Mouse (Mus musculus) kidney, embryonic 16.5 days (tissue): ENCODE data around the gene Soga1. TPM values are rescaled to one million over a fixed set of nuclear protein-coding genes. Genes with fewer than 3 reads are reported as not detected.

Source experiments
- ATAC-seq: fragments of 200-750 bp; cut with Nextera tagmentation; 2 replicates; pipeline ENCODE4 v1.8.0; 2017; ENCODE audit warnings: moderate TSS enrichment; ENCODE audit not compliant: low FRiP score, low TSS enrichment
- H3K27ac ChIP-seq: fragments of 300-500 bp; sonication (generic); 2 replicates; pipeline ENCODE4 v1.5.1; 2014; ENCODE audit warnings: low read length
- H3K27me3 ChIP-seq: fragments of 300-500 bp; sonication (generic); 2 replicates; pipeline ENCODE4 v1.6.1; 2014; ENCODE audit warnings: low read length, control low read depth, mixed read lengths; ENCODE audit not compliant: insufficient read depth
- H3K36me3 ChIP-seq: fragments of 300-500 bp; sonication (generic); 2 replicates; pipeline ENCODE4 v1.6.1; 2014; ENCODE audit warnings: low read length, control low read depth, mixed read lengths; ENCODE audit not compliant: insufficient read depth
- H3K4me1 ChIP-seq: fragments of 300-500 bp; sonication (generic); 2 replicates; pipeline ENCODE4 v1.6.1; 2014; ENCODE audit warnings: low read length, control low read depth, mixed read lengths; ENCODE audit not compliant: insufficient read depth
- H3K4me2 ChIP-seq: fragments of 300-500 bp; sonication (generic); replicated peaks from 2 replicates; pipeline ENCODE4 v1.6.1; 2014; ENCODE audit warnings: low read depth, low read length
- H3K4me3 ChIP-seq: fragments of 300-500 bp; sonication (generic); 2 replicates; pipeline ENCODE4 v1.5.1; 2014; ENCODE audit warnings: mild to moderate bottlenecking, low read length
- H3K9ac ChIP-seq: fragments of 300-500 bp; sonication (generic); replicated peaks from 2 replicates; pipeline ENCODE4 v1.6.1; 2014; ENCODE audit warnings: low read length
- H3K9me3 ChIP-seq: fragments of 300-500 bp; sonication (generic); 2 replicates; pipeline ENCODE4 v1.6.1; 2016; ENCODE audit warnings: low read length, control low read depth
- WGBS: fragments of 180-500 bp; shearing (Covaris S2); extraction: QIAGEN DNeasy Blood & Tissue Kit; methylation state at CpG from one replicate; pipeline ENCODE4 v1.1.7; 2014; 5-methylcytosine and 5-hydroxymethylcytosine counted together
- polyA plus RNA-seq: library from polyadenylated mRNA; unstranded; fragments of >200 nt; fragmentation: Nextera tagmentation; extraction: Ambion mirVana; gene quantifications from 2 replicates; pipeline ENCODE4 v1.2.1, GENCODE M21; 2015

Gene Soga1
- polyA plus RNA-seq, 1 experiment from 2014 or later = 2.5 TPM

DNA sequence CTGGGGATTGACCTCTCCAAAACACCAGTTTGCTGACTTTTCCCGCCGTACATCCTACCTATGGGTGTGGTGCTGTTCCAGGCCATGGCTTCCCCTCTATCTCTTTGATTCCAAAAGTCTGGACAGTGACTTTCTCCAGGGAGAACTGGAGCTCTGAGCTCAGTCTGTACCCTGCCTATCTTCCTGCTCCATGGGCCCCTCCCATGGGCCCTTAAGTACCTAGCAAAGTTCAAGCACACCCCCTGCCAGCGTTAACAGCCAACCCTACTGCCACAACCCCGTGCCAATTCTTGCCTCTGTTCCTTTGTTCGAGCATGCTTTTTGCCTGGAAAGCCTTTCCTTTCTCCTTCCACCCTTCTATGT, 71.8 kb downstream of the Soga1 start:
- ATAC-seq = peak; percentile 42; the same call in 1 of the 2 replicates
- Histone ChIP-seq H3K4me1 (peaks cover 18% of the 10 kb centered on the region), H3K27ac (peak overlapping the region; percentile 79), H3K9me3 (no peaks in the 10 kb centered on the region), H3K4me3 (peak overlapping the region; percentile 94), H3K27me3 (no peaks in the 10 kb centered on the region), H3K4me2 (peak overlapping the region; percentile 78), H3K9ac (peak overlapping the region; percentile 92), H3K36me3 (peaks cover 12% of the 10 kb centered on the region; the same call in 1 of the 2 replicates)
- WGBS = 32% methylated on average over 5 of the region's 5 CpGs

DNA sequence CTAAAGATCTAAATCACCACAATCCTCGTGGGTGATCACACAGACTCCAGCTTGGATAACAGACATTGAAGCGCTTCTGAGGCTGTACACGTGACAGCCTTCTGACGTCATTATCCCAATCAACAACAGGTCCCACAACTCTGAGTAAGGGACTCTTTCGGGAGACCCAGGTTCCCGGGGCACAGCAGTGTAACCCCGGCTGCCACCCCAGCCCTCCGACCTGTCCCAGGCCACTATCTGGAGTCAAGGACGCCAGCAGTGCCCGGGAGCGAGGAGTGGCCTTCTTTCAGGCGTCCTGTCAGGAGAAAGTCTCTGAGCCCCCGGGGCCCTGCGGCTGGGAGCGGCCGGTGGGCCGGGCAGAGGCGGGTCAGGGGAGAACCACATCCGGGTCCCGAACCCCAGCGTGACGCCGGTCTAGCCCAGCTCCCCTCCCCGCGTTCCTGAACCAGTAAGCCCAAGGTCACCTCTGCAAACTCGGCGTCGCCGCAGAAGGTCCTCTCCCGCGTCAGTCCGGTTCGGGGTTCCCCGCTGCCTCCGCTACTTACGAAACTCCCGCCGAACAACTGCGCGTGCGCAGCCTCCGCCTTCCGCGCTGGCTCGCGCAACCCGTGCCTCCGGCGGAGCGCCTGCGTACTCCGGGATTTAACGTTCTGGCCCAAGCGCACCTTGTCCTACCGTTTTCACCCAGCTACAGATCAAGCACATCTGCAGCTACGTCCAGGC, 72.4 kb downstream of the Soga1 start, which contains the start of gene Dsn1:
Gene Dsn1 (minus strand): TSS at position 644 of the 723 bp plus-strand sequence.
- peaks cover 12% of the 10 kb centered on the region; the same call in 1 of the 2 replicates for H3K36me3 ChIP-seq
- H3K4me3 ChIP-seq = peak within 1 kb of the TSS; percentile 94
- under 1% methylated on average over 56 of the region's 56 CpGs for WGBS
- peak; percentile 91 for ATAC-seq
- peak within 1 kb of the TSS; percentile 79 for H3K27ac ChIP-seq
- peak within 1 kb of the TSS; percentile 78 for H3K4me2 ChIP-seq
- no peaks in the 10 kb centered on the region for H3K9me3 ChIP-seq
- H3K9ac ChIP-seq = peak within 1 kb of the TSS; percentile 92
- H3K4me1 ChIP-seq = peaks cover 18% of the 10 kb centered on the region
- H3K27me3 ChIP-seq = no peaks in the 10 kb centered on the region

DNA sequence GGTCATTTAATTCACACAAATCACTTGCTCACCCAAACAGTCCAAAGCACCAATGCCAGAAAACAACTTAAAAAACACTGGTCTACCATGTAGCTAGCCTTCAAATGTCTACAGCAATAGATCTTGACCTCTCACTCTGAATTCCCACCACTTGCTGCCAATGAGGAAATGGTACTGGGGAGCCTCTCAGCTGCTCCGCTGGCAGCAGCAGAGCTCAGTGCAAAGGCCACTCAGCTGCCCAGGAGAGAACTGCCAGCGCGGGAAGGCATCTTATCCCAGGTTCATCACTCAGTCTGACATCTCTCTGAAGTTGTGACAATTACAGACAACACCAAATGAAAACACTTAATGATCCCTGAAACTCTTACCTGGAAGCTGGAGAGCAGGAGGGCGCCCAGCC, 76.7 kb downstream of the Soga1 start:
- H3K4me2 ChIP-seq = no peak overlapping the region
- peaks cover 10% of the 10 kb centered on the region for H3K4me1 ChIP-seq
- 88% methylated on average over 4 of the region's 4 CpGs for whole genome bisulfite sequencing
- H3K27me3 ChIP-seq = no peaks in the 10 kb centered on the region
- peaks cover 27% of the 10 kb centered on the region for H3K36me3 ChIP-seq
- ATAC-seq = no peak
- no peak overlapping the region for H3K27ac ChIP-seq
- no peak overlapping the region for H3K9ac ChIP-seq
- no peak overlapping the region for H3K4me3 ChIP-seq
- H3K9me3 ChIP-seq = no peaks in the 10 kb centered on the region

DNA sequence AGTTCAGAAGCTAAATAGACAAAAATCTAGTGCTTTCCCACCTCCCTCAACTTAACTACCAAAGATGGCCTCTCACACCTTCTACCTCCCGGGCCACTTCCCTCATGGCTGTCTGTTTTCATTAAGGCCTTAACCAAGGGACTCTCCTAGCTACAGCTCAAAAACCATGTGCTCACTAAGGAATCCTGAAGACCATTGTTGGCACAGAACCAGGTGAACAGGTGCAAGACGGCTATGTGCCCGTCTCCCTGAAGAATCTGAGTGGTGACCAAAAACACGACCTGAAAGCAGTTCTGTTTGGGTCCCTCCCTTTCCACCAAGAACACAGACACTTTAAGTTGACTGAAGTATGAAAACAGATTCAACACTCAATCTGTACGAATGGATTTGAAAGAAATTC, 80.8 kb downstream of the Soga1 start:
- Histone ChIP-seq H3K4me2 (no peak overlapping the region), H3K9ac (no peak overlapping the region), H3K4me1 (no peaks in the 10 kb centered on the region), H3K4me3 (no peak overlapping the region), H3K9me3 (no peaks in the 10 kb centered on the region), H3K27me3 (no peaks in the 10 kb centered on the region), H3K27ac (no peak overlapping the region), H3K36me3 (peaks cover 38% of the 10 kb centered on the region)
- no peak for ATAC-seq
- 85% methylated on average over 5 of the region's 5 CpGs for WGBS

DNA sequence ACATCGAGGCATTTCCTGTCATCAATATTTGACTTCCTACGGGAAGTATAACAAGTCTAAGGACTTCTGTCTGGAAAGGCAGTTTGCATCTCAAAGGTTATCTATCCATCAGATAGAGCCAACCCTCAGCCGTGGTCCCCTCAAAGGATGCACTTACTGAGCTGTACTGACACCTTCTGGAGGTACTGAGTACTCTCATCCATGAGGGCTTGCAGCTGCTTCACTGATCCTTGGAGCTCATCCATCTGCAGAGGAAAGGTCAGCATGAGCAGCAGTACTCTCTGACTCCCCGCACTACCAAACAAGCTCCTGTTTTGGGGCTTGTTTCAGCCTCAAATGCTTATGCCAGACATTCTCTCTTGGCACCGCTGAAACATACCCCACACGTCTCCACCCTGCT, 82.5 kb downstream of the Soga1 start:
- Histone ChIP-seq H3K36me3 (peaks cover 38% of the 10 kb centered on the region), H3K27ac (no peak overlapping the region), H3K4me2 (no peak overlapping the region), H3K27me3 (no peaks in the 10 kb centered on the region), H3K9me3 (no peaks in the 10 kb centered on the region), H3K4me1 (no peaks in the 10 kb centered on the region), H3K4me3 (no peak overlapping the region), H3K9ac (no peak overlapping the region)
- WGBS = 52% methylated on average over 6 of the region's 6 CpGs
- no peak for ATAC-seq

DNA sequence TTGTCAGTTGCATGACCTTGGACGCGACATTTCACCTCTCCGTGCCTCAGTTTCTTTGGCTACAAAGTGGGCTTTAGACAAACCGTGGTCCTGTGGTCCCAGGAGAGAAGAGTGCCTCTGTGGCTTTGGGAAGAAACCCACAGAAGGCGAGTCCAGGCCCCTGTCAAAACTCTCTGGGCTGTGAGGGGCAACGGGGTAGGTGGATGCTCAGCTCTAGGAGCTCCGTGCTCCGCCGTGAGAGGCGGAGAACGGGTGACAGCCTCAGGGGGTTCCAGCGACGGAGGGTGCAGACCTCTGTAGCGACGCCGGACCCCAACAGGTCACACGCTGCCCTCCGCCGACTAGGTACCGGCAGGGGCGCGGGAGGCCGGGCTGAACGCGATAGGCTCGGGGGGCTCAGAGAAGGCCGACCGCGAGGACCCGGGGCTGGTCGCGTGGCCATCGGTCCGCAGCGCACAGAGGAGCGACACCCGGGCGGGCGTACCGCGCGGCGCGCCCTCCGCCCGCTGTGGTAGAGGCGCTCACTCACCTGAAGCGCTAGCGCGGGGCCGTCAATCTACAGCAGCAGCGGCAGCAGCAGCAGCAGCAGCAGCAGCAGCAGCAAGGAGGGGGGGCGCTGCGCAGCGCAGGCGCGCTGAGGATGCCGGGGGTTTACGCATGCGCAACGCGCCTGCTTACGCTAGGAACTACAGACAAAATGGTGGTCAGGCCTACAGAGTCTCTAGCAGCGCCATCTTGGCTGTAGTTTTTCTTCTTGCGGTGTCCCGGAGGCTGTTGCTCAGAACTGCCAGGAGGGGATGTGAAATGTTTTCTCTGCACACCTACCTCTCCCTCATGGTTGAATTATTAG, 87.4 kb downstream of the Soga1 start, which contains the start of gene Ndrg3:
Gene Ndrg3 (minus strand): TSS at position 587 of the 850 bp plus-strand sequence.
- no peaks in the 10 kb centered on the region for H3K9me3 ChIP-seq
- peak within 1 kb of the TSS; percentile 90 for H3K9ac ChIP-seq
- H3K27ac ChIP-seq = peak within 1 kb of the TSS; percentile 75; the same call in 1 of the 2 replicates
- under 1% methylated on average over 66 of the region's 66 CpGs for WGBS
- peaks cover 14% of the 10 kb centered on the region for H3K4me1 ChIP-seq
- ATAC-seq = peak; percentile 96
- H3K36me3 ChIP-seq = peaks cover 22% of the 10 kb centered on the region
- peak within 1 kb of the TSS; percentile 79 for H3K4me2 ChIP-seq
- peak within 1 kb of the TSS; percentile 93 for H3K4me3 ChIP-seq
- no peaks in the 10 kb centered on the region for H3K27me3 ChIP-seq

DNA sequence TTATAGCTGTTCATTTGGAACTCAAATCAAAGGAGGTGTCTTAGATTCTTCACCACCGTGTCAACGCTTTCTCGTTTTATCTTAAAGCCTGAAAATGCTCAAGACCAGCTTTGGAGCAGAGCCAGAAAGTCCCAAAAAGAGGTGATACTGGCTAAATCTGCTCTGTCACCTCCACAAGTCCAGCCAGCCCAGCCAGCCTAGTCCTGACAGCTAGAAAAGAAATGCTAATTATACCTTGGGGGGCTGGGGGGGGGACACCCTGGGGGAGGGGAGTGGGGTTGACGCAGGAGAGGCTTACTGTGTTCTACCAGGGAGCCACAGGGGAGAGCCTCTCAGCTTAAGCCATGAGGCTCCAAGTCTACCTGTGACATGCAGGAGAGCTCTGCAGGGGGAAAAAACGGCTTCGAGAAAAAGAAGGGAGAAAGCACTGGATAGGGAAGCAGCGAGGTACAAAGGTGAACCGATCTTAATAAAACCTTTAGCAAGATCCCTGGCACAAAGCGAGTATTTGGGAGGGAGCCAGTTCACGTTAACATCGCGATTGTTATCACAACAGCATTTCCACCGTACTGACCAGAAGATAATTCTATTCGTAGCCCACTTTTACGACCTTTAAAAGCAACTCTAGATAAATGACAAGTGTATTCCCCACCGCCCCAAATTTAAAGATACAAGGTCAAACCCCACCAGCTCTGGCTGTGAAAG, 88.2 kb downstream of the Soga1 start:
- Histone ChIP-seq H3K27me3 (no peaks in the 10 kb centered on the region), H3K4me1 (peaks cover 14% of the 10 kb centered on the region), H3K4me2 (peak overlapping the region; percentile 79), H3K4me3 (peak overlapping the region; percentile 93), H3K36me3 (peaks cover 16% of the 10 kb centered on the region), H3K27ac (no peak overlapping the region), H3K9me3 (no peaks in the 10 kb centered on the region), H3K9ac (peak overlapping the region; percentile 90)
- 0 out of 2 replicates have a peak, but pooled peaks have one; percentile 22 for ATAC-seq
- 6% methylated on average over 16 of the region's 16 CpGs for WGBS

DNA sequence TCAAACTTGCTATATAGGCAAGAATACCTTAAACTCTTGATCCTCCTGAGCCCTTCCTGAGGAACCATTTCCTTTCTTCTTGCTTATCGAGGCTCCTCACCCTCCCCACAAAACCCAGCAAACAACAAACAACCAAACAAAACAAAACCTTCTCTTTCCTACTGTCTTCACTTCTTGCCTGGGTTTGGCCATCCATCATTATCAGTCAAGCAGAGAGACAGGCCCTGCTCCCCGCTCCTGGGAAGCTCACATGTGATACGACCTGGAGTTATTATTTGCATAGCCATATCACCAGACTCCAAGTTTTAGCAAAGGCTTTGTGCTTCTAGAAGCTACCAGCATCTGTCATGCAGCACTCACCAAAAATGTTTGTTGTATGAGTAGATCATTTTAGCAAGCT, 91.7 kb downstream of the Soga1 start:
- WGBS = 59% methylated on average over 3 of the region's 3 CpGs
- Histone ChIP-seq H3K36me3 (no peaks in the 10 kb centered on the region), H3K4me2 (no peak overlapping the region), H3K27ac (no peak overlapping the region), H3K4me3 (no peak overlapping the region), H3K4me1 (peaks cover 21% of the 10 kb centered on the region), H3K9me3 (no peaks in the 10 kb centered on the region), H3K9ac (no peak overlapping the region), H3K27me3 (no peaks in the 10 kb centered on the region)
- no peak for ATAC-seq

DNA sequence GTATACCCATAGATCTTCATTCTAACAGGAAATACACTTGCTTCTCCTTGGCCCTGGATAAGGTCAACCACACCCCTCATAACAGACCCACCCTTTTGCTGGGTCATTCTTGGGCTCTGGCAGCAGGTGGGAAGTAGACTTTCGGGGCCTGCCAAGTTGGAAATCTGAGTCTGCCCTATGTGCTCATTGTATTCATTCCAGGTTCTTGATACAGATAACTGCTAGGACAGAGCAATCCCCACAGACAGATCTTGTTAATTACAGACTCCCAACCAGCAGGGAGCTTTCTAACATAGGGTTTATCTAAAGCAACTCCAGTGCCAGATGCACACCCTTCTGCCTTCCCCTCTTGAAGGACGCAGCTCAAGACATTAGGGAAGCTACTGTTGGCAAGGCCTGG, 96.2 kb downstream of the Soga1 start:
- H3K36me3 ChIP-seq = no peaks in the 10 kb centered on the region
- H3K4me1 ChIP-seq = peaks cover 9% of the 10 kb centered on the region
- no peak overlapping the region for H3K9ac ChIP-seq
- no peaks in the 10 kb centered on the region for H3K27me3 ChIP-seq
- no peak overlapping the region for H3K4me3 ChIP-seq
- H3K4me2 ChIP-seq = no peak overlapping the region
- no peaks in the 10 kb centered on the region for H3K9me3 ChIP-seq
- 81% methylated on average over 2 of the region's 2 CpGs for WGBS
- H3K27ac ChIP-seq = no peak overlapping the region
- no peak for ATAC-seq
